Mouse (Mus musculus): ENCODE results near the gene Fez2. TPM values are rescaled to one million over a fixed set of nuclear protein-coding genes. Genes with fewer than 3 reads are reported as not detected.

Fez2 gene
- polyA plus RNA-seq, 1 experiment from 2014 or later: 28.0 TPM

DNA sequence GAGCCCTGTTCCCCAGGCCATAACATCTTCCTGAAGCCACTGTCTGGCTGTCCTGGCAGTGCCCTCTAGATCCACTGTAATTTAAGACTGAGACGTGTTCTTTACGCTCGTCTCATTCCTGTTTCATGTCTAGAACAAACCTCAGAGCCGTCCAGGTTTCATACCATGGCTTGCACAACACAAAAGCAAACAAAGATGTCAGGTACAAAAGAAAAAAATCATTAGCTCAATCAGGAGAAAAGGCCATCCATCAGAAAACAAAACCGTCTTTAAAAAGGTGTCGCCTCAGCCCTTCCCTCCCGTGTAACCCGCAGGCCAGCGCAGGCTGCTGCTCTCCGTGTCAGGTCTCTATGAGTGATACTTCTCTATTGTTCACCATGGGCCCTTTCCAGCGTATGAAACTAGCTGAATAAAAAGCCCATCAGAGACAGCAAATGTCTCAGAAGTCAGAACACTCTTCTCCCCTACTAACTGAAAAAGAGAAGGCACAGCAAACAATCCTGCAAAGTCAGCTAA lies 38.2 kb downstream of the Fez2 start:
- ATAC-seq: no peak
- H3K27me3 ChIP-seq: no peaks in the 10 kb centered on the region
- 72% methylated on average over 11 of the region's 11 CpGs for WGBS
- H3K4me2 ChIP-seq: no peak overlapping the region
- no peak overlapping the region for H3K9ac ChIP-seq
- peaks cover 17% of the 10 kb centered on the region for H3K36me3 ChIP-seq (ENCODE audit: poor library complexity, severe bottlenecking)
- H3K9me3 ChIP-seq (replicated peaks): no peaks in the 10 kb centered on the region
- no peaks in the 10 kb centered on the region for H3K4me1 ChIP-seq
- H3K27ac ChIP-seq: no peak overlapping the region
- H3K4me3 ChIP-seq: no peak overlapping the region

GRCm38 (mm10) chr17:78379079-78379729 lies 38.7 kb downstream of the Fez2 start:
- Histone ChIP-seq H3K9ac (no peak overlapping the region), H3K4me2 (no peak overlapping the region), H3K27me3 (no peaks in the 10 kb centered on the region), H3K27ac (no peak overlapping the region), H3K4me1 (no peaks in the 10 kb centered on the region), H3K4me3 (no peak overlapping the region), H3K36me3 (ENCODE audit: poor library complexity, severe bottlenecking) (peaks cover 21% of the 10 kb centered on the region), H3K9me3 (replicated peaks) (no peaks in the 10 kb centered on the region)
- ATAC-seq: no peak
- 87% methylated on average over 8 of the region's 8 CpGs for WGBS

GRCm38 (mm10) chr17:78376587-78376986 lies 41.4 kb downstream of the Fez2 start:
- peak; percentile 25; the same call in 1 of the 2 replicates for ATAC-seq
- Histone ChIP-seq H3K4me2 (no peak overlapping the region), H3K27ac (no peak overlapping the region), H3K36me3 (ENCODE audit: poor library complexity, severe bottlenecking) (peaks cover 14% of the 10 kb centered on the region), H3K9ac (no peak overlapping the region), H3K4me1 (no peaks in the 10 kb centered on the region), H3K9me3 (replicated peaks) (no peaks in the 10 kb centered on the region), H3K4me3 (no peak overlapping the region), H3K27me3 (no peaks in the 10 kb centered on the region)
- WGBS: 82% methylated on average over 8 of the region's 8 CpGs

DNA sequence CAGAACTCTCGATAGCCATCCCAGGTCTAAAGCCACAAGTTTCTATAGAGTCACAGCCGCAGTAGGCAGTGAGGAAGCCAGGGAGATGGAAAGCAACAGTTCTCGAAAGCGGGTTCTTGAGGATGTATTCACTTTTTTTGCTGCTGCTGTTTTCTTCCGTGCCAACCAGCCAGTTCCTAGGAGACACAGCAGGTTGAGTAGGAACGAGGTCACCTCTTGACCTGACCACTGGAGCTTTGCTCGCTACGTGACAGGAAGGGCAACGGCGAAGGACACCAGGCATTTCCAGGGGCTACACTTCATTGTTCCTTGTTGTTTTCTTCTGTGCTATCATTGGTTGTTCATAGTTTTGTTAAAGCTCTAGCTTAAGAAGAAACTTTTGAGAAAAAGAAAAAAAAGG lies 43.2 kb downstream of the Fez2 start:
- Histone ChIP-seq H3K9me3 (replicated peaks) (no peaks in the 10 kb centered on the region), H3K4me3 (no peak overlapping the region), H3K27me3 (no peaks in the 10 kb centered on the region), H3K9ac (no peak overlapping the region), H3K36me3 (ENCODE audit: poor library complexity, severe bottlenecking) (peaks cover 16% of the 10 kb centered on the region), H3K4me2 (no peak overlapping the region), H3K27ac (no peak overlapping the region), H3K4me1 (no peaks in the 10 kb centered on the region)
- 65% methylated on average over 10 of the region's 10 CpGs for WGBS
- no peak for ATAC-seq

DNA sequence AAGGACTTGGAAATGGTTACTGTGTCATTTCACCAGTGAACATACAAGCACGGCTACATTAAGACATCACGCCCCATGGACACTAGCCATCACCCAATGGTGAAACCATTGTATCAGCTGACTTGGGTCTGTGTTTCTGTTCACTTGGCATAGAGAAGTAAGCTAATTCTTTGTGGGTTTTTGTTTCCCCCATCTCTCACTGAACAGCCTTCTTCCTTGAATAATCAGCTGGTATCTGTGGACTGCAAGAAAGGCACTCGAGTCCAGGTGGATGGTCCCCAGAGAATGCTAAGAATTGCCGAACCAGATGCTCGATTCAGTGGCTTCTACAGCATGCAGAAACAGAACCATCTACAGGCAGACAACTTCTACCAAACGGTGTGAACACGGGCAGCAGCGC lies 44.1 kb downstream of the Fez2 start:
- H3K9ac ChIP-seq: no peak overlapping the region
- H3K4me2 ChIP-seq: no peak overlapping the region
- peaks cover 20% of the 10 kb centered on the region for H3K36me3 ChIP-seq (ENCODE audit: poor library complexity, severe bottlenecking)
- no peaks in the 10 kb centered on the region for H3K9me3 ChIP-seq (replicated peaks)
- H3K27me3 ChIP-seq: no peaks in the 10 kb centered on the region
- no peaks in the 10 kb centered on the region for H3K4me1 ChIP-seq
- H3K4me3 ChIP-seq: no peak overlapping the region
- no peak for ATAC-seq
- H3K27ac ChIP-seq: no peak overlapping the region
- WGBS: 92% methylated on average over 8 of the region's 8 CpGs

- Histone ChIP-seq H3K9ac (no peak overlapping the region), H3K9me3 (replicated peaks) (no peaks in the 10 kb centered on the region), H3K4me3 (no peak overlapping the region), H3K4me2 (no peak overlapping the region), H3K36me3 (ENCODE audit: poor library complexity, severe bottlenecking) (peaks cover 24% of the 10 kb centered on the region), H3K27ac (no peak overlapping the region), H3K27me3 (no peaks in the 10 kb centered on the region), H3K4me1 (no peaks in the 10 kb centered on the region)
- 93% methylated on average over 6 of the region's 6 CpGs for WGBS
- no peak for ATAC-seq
Measured at GRCm38 (mm10) chr17:78373174-78373573, 44.8 kb downstream of the Fez2 start.

- Histone ChIP-seq H3K36me3 (ENCODE audit: poor library complexity, severe bottlenecking) (peaks cover 25% of the 10 kb centered on the region), H3K4me2 (no peak overlapping the region), H3K9ac (no peak overlapping the region), H3K4me1 (no peaks in the 10 kb centered on the region), H3K27ac (no peak overlapping the region), H3K27me3 (no peaks in the 10 kb centered on the region), H3K4me3 (no peak overlapping the region), H3K9me3 (replicated peaks) (no peaks in the 10 kb centered on the region)
- WGBS: 91% methylated on average over 1 of the region's 1 CpGs
- ATAC-seq: no peak
Measured at GRCm38 (mm10) chr17:78370445-78370844, 47.5 kb downstream of the Fez2 start.

DNA sequence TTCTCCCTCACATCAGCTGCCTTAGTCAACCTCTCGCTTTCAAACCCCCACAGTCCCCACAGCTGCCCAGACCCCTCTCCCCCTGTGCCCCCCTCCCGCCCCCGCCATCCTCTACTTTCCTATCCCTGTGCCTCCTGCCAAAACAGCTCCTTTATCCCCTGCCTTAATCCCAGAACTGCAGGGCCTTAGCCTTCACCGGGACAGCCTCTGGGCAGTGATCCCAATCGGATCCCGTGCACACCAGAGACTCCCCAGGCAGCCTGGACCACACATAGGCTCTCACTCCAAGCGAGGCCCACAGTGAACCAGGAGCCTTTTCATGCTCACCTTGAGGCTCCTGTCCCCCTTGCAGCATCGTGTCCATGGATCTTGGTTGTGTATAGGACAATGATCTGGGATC lies 49.5 kb downstream of the Fez2 start:
- Histone ChIP-seq H3K27me3 (no peaks in the 10 kb centered on the region), H3K4me2 (no peak overlapping the region), H3K9me3 (replicated peaks) (no peaks in the 10 kb centered on the region), H3K4me3 (no peak overlapping the region), H3K36me3 (ENCODE audit: poor library complexity, severe bottlenecking) (peaks cover 20% of the 10 kb centered on the region), H3K27ac (no peak overlapping the region), H3K4me1 (no peaks in the 10 kb centered on the region), H3K9ac (no peak overlapping the region)
- ATAC-seq: peak; percentile 69; the same call in 1 of the 2 replicates
- 66% methylated on average over 8 of the region's 8 CpGs for WGBS

DNA sequence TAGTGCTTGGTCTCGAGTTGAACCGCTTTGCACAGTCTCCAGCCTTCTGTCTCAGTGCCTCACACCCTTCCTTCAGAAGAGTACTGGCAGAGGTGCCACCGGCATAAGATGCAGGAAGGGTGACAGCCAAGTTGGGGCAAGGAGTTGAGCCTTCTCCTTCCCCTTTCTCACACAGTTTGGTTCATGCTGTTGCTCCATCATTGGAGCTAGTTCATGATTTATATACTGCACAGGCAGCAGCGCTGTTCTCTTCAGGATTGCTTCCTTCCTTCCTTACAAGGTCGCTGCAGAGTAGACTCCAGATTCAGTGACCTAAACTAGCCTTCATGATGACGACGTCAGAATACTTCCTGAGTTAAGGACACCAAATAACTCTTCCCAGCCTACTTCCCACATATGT lies 51.9 kb downstream of the Fez2 start:
- Histone ChIP-seq H3K4me3 (no peak overlapping the region), H3K4me2 (no peak overlapping the region), H3K36me3 (ENCODE audit: poor library complexity, severe bottlenecking) (peaks cover 20% of the 10 kb centered on the region), H3K27ac (no peak overlapping the region), H3K4me1 (no peaks in the 10 kb centered on the region), H3K27me3 (0 out of 2 replicates have a peak, but pooled peaks cover 7% of the 10 kb centered on the region), H3K9me3 (replicated peaks) (no peaks in the 10 kb centered on the region), H3K9ac (no peak overlapping the region)
- WGBS: 95% methylated on average over 7 of the region's 7 CpGs
- ATAC-seq: no peak

DNA sequence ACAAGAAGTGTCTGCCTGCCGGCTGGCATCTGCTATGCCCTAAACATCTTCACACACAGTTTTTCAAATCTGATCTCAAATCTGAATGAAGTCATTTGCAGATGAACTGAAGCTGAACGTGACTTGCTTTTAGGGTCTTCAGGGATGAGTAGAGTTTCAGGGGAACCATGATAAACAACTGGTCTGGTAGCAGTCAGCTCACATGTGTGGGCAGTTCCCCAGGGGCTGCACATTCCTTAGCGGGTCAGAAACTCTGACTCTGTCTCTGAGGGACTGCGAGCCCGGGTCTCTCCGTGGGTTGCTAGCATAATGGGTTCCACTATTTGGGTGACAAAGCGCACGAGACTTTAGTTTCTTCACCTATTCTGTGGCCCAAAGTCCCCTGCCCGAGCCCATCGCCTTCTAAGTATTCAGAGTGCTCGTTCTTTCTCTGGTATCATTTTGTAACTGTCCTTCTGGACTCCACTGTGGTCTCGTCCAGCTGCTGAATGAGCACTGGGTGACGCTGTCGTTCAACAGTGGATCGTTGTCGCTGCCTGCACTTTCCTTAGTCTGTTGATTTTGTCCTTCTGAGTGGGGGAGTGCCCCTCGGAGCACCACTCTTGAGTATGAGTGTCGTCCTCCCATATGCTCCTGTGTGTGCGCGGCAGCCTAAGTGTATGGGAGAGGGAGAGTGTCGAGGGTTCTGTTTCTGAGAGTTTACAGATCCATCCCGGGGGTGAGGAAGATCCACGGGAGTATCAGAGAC lies 53.2 kb downstream of the Fez2 start:
- Histone ChIP-seq H3K9me3 (replicated peaks) (no peaks in the 10 kb centered on the region), H3K4me2 (no peak overlapping the region), H3K4me1 (no peaks in the 10 kb centered on the region), H3K4me3 (no peak overlapping the region), H3K36me3 (ENCODE audit: poor library complexity, severe bottlenecking) (peaks cover 19% of the 10 kb centered on the region), H3K9ac (no peak overlapping the region), H3K27me3 (0 out of 2 replicates have a peak, but pooled peaks cover 14% of the 10 kb centered on the region), H3K27ac (no peak overlapping the region)
- ATAC-seq: no peak
- 94% methylated on average over 23 of the region's 23 CpGs for WGBS

DNA sequence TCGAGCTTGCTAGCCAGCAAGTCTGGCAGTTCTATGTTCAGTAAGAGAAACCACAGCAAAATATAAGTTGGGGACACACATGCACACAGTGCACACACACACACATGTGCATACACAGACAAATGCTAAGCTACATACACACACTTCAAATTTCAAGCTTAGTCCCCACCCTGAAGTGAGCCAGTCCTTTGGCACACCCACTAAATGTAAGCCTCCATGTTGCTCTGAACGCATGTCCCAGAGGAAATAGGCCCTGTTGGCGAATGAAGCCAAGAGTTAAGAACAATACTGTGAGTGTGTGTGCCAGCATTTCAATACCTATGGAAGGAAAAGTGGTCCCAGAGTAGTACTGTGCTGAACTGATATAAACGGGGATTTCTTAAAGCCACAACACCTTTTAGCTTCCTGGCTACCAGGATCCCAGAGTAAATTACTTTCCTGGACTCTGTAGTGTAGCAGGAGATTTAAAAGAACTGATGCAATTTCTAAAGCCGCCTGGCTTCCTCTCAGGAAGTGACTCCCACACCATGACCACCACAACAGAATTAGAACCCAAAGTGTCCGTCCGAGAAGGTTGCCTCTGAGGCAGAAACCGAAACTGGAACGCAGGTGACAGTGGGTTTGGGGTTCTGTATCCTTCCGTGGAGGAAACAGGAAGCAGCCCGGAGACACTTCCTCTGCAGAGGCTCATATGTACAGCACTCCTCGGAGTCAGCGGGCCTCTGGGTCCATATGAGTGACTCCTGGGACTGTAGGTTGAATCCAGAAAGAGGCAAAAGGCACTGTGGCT lies 55.8 kb downstream of the Fez2 start:
- Histone ChIP-seq H3K4me3 (no peak overlapping the region), H3K9ac (no peak overlapping the region), H3K36me3 (ENCODE audit: poor library complexity, severe bottlenecking) (no peaks in the 10 kb centered on the region), H3K27me3 (0 out of 2 replicates have a peak, but pooled peaks cover 14% of the 10 kb centered on the region), H3K4me2 (no peak overlapping the region), H3K4me1 (peaks cover 11% of the 10 kb centered on the region), H3K27ac (no peak overlapping the region), H3K9me3 (replicated peaks) (no peaks in the 10 kb centered on the region)
- ATAC-seq: no peak
- WGBS: 92% methylated on average over 13 of the region's 13 CpGs

DNA sequence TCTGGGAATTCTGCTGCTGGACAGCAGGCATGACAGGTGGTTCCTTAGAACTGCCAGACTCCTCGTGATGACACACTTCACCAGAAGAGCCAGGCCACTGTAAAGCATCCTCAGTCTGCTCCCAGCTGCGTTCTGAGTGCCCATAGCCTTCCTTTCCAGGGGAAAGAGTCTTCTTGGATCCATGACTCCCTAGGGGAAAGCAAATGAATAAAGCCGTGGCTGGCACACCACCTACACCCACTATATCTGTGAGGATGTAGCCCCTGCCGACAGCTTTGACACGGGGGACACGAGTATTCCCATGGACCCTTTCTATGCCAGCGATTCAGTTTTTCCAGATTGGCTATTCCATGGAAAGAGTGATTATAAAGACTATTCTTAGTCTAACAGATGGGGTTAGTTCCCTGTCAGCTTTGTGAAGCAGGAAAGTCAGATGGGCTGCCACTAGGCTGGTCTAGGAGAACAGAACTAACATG lies 59.7 kb downstream of the Fez2 start:
- peaks cover 19% of the 10 kb centered on the region; the same call in 1 of the 2 replicates for H3K27me3 ChIP-seq
- no peaks in the 10 kb centered on the region for H3K9me3 ChIP-seq (replicated peaks)
- no peak overlapping the region for H3K4me3 ChIP-seq
- H3K9ac ChIP-seq: no peak overlapping the region
- no peak overlapping the region for H3K4me2 ChIP-seq
- ATAC-seq: peak; percentile 79
- WGBS: 57% methylated on average over 7 of the region's 7 CpGs
- peaks cover 17% of the 10 kb centered on the region for H3K4me1 ChIP-seq
- H3K36me3 ChIP-seq (ENCODE audit: poor library complexity, severe bottlenecking): no peaks in the 10 kb centered on the region
- H3K27ac ChIP-seq: peak overlapping the region; percentile 69

Measured in forebrain, embryonic 13.5 days (tissue).